ENCODE assay signal across 10 mouse cellular contexts in the genomic region with DNA sequence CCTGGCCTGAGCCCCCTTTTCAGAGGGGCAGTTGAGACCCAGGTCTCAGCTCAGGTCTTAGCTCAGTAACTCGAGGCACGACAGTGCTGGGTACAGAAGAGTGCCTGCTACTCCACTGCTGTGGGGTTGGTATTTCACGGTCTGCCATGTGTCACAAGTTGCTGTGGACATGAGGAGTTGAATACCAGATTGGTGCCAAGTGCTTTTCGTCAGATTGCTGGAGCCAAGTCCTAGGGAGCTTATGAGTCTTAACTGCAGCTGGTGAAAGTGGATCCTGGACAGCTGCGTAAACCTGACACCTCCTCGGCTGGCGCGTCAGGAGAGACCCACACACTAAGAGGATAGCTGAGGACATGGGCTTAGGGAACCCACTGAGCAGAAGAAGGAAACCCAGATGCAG. TPM values are rescaled to one million over a fixed set of nuclear protein-coding genes. Genes with fewer than 3 reads are reported as not detected.
DNase-seq lines count a peak whose midpoint lies in the region; ATAC-seq and TF ChIP-seq lines count a peak whose summit lies in the region.
"Had no signal": no experiment of that assay in that cellular context is flagged by ENCODE, and none has a peak within 500 bp of the region (broad histone marks: within the 10 kb centered on the region; RNA-seq: fewer than 3 reads in every experiment).

No protein-coding gene starts in this region.

- no peak overlapping the region for H3K27ac ChIP-seq in embryonic facial prominence, embryonic 12.5 days
- no peak overlapping the region for H3K27ac ChIP-seq in heart, embryonic 12.5 days (ENCODE audit: poor library complexity, severe bottlenecking)
- no peak overlapping the region for H3K27ac ChIP-seq in layer of hippocampus, adult 2 months
- H3K27ac ChIP-seq in thymus, adult 2 months (ENCODE audit: control insufficient read depth, insufficient read depth, low read length), result no peak overlapping the region

- peak; percentile 18 for DNase-seq in adipocyte (ENCODE audit: low spot score)
- peak; percentile 29 for DNase-seq in lung, adult 2 months
- DNase-seq in layer of hippocampus, adult 2 months (ENCODE audit: low spot score in 2 of 2), result no peak
- DNase-seq in thymus, adult 2 months, result no peak
- DNase-seq in MN1 (ENCODE audit: low spot score), result no peak
- DNase-seq: adrenal gland, postnatal 36 days; cerebellum, postnatal 25 days had no signal

- H3K36me3 ChIP-seq in embryonic facial prominence, embryonic 12.5 days, result no peaks in the 10 kb centered on the region
- H3K36me3 ChIP-seq in heart, embryonic 12.5 days, result peaks cover 28% of the 10 kb centered on the region
- no peaks in the 10 kb centered on the region for H3K36me3 ChIP-seq in thymus, adult 2 months (ENCODE audit: control insufficient read depth, insufficient read depth, low read length)

- no peaks in the 10 kb centered on the region for H3K9me3 ChIP-seq in embryonic facial prominence, embryonic 12.5 days
- peaks cover 4% of the 10 kb centered on the region; the same call in 1 of the 2 replicates for H3K9me3 ChIP-seq in heart, embryonic 12.5 days (replicated peaks)

- no peak overlapping the region for H3K9ac ChIP-seq in embryonic facial prominence, embryonic 12.5 days
- no peak overlapping the region for H3K9ac ChIP-seq in heart, embryonic 12.5 days

- no peak for TF ChIP-seq CTCF in lung, adult 2 months (IDR thresholded peaks at IDR 0.05; ENCODE audit: insufficient read depth, low read length)
- no peak for TF ChIP-seq CTCF in layer of hippocampus, adult 2 months (conservative IDR thresholded peaks at IDR 0.05)
- TF ChIP-seq CTCF in thymus, adult 2 months (IDR thresholded peaks at IDR 0.05; ENCODE audit: borderline replicate concordance, control insufficient read depth, extremely low read depth, insufficient read depth, low read length, poor library complexity), result no peak

- TF ChIP-seq POLR2A in lung, adult 2 months (IDR thresholded peaks at IDR 0.05; ENCODE audit: borderline replicate concordance, extremely low read depth, low read depth, low read length), result no peak
- no peak for TF ChIP-seq POLR2A in thymus, adult 2 months (IDR thresholded peaks at IDR 0.05; ENCODE audit: control insufficient read depth, extremely low read depth, insufficient read depth, low read length, poor library complexity)

- H3K4me2 ChIP-seq in embryonic facial prominence, embryonic 12.5 days (replicated peaks), result no peak overlapping the region
- no peak overlapping the region for H3K4me2 ChIP-seq in heart, embryonic 12.5 days

- no peaks in the 10 kb centered on the region for H3K27me3 ChIP-seq in embryonic facial prominence, embryonic 12.5 days
- no peaks in the 10 kb centered on the region for H3K27me3 ChIP-seq in heart, embryonic 12.5 days (replicated peaks)
- no peaks in the 10 kb centered on the region for H3K27me3 ChIP-seq in thymus, adult 2 months (ENCODE audit: control insufficient read depth, insufficient read depth, low read length)

- 63% methylated on average over 8 of the region's 8 CpGs for WGBS in embryonic facial prominence, embryonic 12.5 days
- 42% methylated on average over 8 of the region's 8 CpGs for WGBS in heart, embryonic 12.5 days
- WGBS in lung, adult 2 months, result 56% methylated on average over 8 of the region's 8 CpGs
- 88% methylated on average over 8 of the region's 8 CpGs for WGBS in thymus, adult 2 months

- no peak overlapping the region for H3K4me3 ChIP-seq in embryonic facial prominence, embryonic 12.5 days
- no peak overlapping the region for H3K4me3 ChIP-seq in heart, embryonic 12.5 days
- H3K4me3 ChIP-seq in lung, adult 2 months (replicated peaks; ENCODE audit: extremely low read depth, low read depth, low read length), result no peak overlapping the region
- no peak overlapping the region for H3K4me3 ChIP-seq in layer of hippocampus, adult 2 months
- no peak overlapping the region for H3K4me3 ChIP-seq in thymus, adult 2 months (ENCODE audit: control insufficient read depth, insufficient read depth, low read length)

- no peaks in the 10 kb centered on the region for H3K4me1 ChIP-seq in embryonic facial prominence, embryonic 12.5 days
- H3K4me1 ChIP-seq in heart, embryonic 12.5 days (replicated peaks), result peaks cover 24% of the 10 kb centered on the region
- H3K4me1 ChIP-seq in lung, adult 2 months (ENCODE audit: control insufficient read depth, insufficient read depth, low read length), result 0 out of 2 replicates have a peak, but pooled peaks cover 2% of the 10 kb centered on the region
- H3K4me1 ChIP-seq in thymus, adult 2 months (replicated peaks; ENCODE audit: control insufficient read depth, insufficient read depth, low read length), result no peaks in the 10 kb centered on the region

- ATAC-seq in embryonic facial prominence, embryonic 12.5 days (ENCODE audit: insufficient number of reproducible peaks, insufficient read depth, low FRiP score, low TSS enrichment), result peak; percentile 79; the same call in 1 of the 2 replicates
- 0 out of 2 replicates have a peak, but pooled peaks have one; percentile 46 for ATAC-seq in heart, embryonic 12.5 days (ENCODE audit: insufficient number of reproducible peaks, low FRiP score)
- ATAC-seq: forebrain, embryonic 14.5 days had no signal

RNA-seq across cellular contexts. Expression of a gene that starts 15.7 kb away (rescaled TPM):
- polyA plus RNA-seq in embryonic facial prominence, embryonic 12.5 days (2016; fragmentation: Nextera tagmentation; extraction: Ambion mirVana), result 3.0 and 4.3 TPM in 2 replicates
- polyA plus RNA-seq in heart, embryonic 12.5 days (2016; fragmentation: Nextera tagmentation; extraction: Ambion mirVana), result 5.3 and 5.8 TPM in 2 replicates
- 8.9 and 9.3 TPM in 2 replicates for polyA plus RNA-seq in lung, adult 2 months (2012; rRNA removed)
- total RNA-seq in layer of hippocampus, adult 2 months (2021), result 10 to 100 TPM; 15.3 to 16.1 TPM
- polyA plus RNA-seq in thymus, adult 2 months (2012; rRNA removed), result 0.96 and 1.1 TPM in 2 replicates

RNA-seq across cellular contexts. Expression of a gene that starts 37.2 kb away (rescaled TPM):
- 8.0 and 8.1 TPM in 2 replicates for polyA plus RNA-seq in embryonic facial prominence, embryonic 12.5 days (2016; fragmentation: Nextera tagmentation; extraction: Ambion mirVana)
- polyA plus RNA-seq in heart, embryonic 12.5 days (2016; fragmentation: Nextera tagmentation; extraction: Ambion mirVana), result 2.9 and 3.4 TPM in 2 replicates
- polyA plus RNA-seq in lung, adult 2 months (2012; rRNA removed), result 15.4 and 18.6 TPM in 2 replicates
- total RNA-seq in layer of hippocampus, adult 2 months (2021), result 10 to 100 TPM; 27.2 TPM
- polyA plus RNA-seq in thymus, adult 2 months (2012; rRNA removed), result 82.4 and 82.7 TPM in 2 replicates

RNA-seq across cellular contexts. Expression of a gene that starts 44.8 kb away (rescaled TPM):
- polyA plus RNA-seq in embryonic facial prominence, embryonic 12.5 days (2016; fragmentation: Nextera tagmentation; extraction: Ambion mirVana), result 34.9 and 36.5 TPM in 2 replicates
- 16.8 and 17.4 TPM in 2 replicates for polyA plus RNA-seq in heart, embryonic 12.5 days (2016; fragmentation: Nextera tagmentation; extraction: Ambion mirVana)
- polyA plus RNA-seq in lung, adult 2 months (2012; rRNA removed), result 12.9 and 15.0 TPM in 2 replicates
- 10 to 100 TPM in 1 of 2 experiments, 1 to 10 TPM in 1; 9.8 to 12.6 TPM for total RNA-seq in layer of hippocampus, adult 2 months (2021)
- polyA plus RNA-seq in thymus, adult 2 months (2012; rRNA removed), result 21.3 and 23.6 TPM in 2 replicates

Comparison
In these comparisons a context has a peak if more than half of its experiments do, and no peak if none do; other contexts are left out.
1. DNase-seq: peak in adipocyte (single experiment) and lung, adult 2 months (single experiment); none in layer of hippocampus, adult 2 months (0 of 2), thymus, adult 2 months (single experiment) and MN1 (single experiment).